Mouse (Mus musculus): ENCODE results near the gene Midn.
"Not testable (repeated sequence)": the region's sequence is repeated elsewhere in the genome, so short reads cannot be mapped to it uniquely, and the experiment has no call there.

The Midn gene

GRCm38 (mm10) chr10:80159021-80159560 is 11.0 kb downstream of the Midn start:
- peak; percentile 68 for DNase-seq

DNA sequence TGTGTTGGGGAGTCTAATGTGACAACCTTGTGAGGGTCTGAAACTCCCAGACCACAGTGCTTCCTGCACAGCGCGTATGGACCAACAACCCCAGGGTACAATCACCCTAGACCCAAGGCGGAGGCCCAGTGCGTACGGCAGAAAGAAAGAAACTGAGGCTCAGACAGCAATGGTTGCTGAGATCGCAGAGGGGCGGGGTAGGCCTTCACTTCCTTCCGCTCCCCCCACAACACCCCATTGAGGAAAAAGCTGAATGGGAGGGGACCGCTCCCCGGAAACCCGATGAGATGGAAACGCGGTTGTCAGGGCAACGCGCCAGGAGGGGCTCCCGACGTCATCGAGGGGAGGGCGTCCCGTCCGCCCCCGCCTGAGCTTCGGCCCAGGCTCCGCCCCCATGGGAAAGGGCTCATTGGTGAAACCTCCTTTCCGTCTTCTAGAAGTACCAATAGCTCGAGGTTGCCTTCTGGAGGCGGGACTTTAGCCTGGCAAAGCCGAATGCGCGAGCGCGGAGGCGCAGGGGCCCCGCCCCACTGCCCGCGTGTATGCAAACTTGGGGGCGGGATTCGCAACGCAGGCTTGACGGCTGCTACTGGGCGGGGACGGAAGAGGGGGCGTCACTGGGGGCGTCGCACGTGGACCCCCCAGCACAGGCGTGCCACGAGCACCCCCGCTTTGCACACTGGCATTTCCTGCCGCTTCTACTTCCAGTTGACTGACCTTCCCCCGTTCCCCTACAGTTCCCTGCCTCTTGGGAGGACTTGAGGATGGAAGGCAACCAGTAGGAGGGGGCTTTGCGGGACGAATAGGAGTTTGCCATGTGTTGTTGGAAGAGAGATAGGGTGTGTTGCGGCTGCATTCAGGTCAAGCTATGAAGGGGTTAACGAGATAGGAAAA is 11.7 kb downstream of the Midn start:
- DNase-seq, result peak; percentile 99

- DNase-seq, result peak; percentile 63
Observed at GRCm38 (mm10) chr10:80160455-80161371, 12.6 kb downstream of the Midn start.

GRCm38 (mm10) chr10:80161522-80162242 is 13.6 kb downstream of the Midn start:
- no peak for DNase-seq

DNA sequence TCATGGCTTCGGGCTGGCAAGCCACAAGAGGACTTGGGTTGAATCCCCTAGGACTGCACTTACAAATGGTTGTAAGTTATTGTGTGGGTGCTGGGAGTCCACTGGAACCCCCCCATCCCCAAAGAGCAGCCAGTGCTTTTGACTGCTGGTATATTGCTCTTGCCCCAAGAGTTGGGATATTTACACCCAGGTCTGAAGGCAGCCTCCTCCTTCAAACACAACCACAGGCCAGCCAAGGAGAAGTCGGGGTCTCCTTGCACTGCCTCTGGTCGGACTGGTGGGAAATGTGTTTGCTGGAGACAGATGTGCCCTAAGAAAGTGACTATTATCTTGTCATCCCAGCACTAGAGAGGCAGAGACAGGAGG is 14.2 kb downstream of the Midn start:
- DNase-seq, result no peak

GRCm38 (mm10) chr10:80162716-80163299 is 14.7 kb downstream of the Midn start:
- DNase-seq, result no peak

- DNase-seq, result peak; percentile 17
Observed at GRCm38 (mm10) chr10:80163721-80164120, 15.6 kb downstream of the Midn start.

GRCm38 (mm10) chr10:80164161-80164997 is 16.3 kb downstream of the Midn start:
- DNase-seq, result peak; percentile 55

DNA sequence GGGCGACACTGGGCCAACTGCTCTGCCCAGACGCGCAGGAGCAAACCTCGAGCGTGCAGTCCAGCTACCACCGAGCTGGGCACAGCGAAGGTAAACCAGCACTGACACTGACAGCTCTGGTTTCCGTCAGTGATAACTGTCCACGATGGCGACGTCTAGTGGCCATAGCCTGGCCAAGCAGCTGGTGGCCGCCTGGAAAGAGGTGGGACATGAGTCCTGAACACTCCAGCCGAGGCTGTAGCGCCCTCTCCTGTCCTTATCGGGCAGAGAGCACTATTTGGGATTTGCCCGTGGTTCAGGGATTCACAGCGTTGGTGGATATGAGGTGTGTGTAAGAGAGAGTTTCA is 16.9 kb downstream of the Midn start:
- DNase-seq, result peak; percentile 97

DNA sequence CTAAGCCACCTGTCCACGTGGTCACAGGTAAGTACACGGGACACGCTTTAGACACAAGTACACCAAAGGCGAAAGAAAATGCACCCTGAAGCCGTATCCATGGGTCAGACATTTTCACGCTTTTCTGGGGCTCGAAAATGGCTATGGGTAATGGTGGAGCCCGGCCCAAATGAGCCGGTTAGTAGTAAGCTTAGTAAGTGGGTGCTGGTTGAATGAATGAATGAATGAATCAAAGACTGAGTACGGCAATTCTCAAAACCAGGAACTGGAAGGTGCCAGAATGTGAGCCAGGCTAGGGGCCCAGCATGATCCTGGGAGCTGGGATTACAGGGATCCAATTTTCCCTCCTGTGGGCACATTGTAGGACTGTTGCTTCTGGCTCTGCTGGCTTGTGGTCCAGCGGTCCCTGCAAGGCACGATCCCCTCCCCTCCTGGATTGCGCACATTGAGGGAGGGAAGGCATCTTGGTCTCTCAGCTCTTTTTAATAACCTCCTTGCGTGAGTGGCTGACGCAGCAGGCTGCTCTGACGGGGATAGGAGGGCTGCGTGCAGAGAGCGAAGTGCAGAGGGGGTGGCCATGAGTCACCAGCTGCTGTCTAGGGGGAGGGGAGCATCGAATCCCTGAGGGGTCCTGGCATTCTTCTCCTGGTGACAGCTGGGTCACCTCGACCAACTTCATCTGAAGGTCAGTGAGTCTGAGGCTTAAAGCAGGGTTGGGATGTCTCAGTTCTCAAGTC is 17.5 kb downstream of the Midn start, which contains the start of gene Cirbp:
Cirbp (plus strand) TSS at position 594 of the 737 bp plus-strand sequence.
- DNase-seq, result peak; percentile 52

DNA sequence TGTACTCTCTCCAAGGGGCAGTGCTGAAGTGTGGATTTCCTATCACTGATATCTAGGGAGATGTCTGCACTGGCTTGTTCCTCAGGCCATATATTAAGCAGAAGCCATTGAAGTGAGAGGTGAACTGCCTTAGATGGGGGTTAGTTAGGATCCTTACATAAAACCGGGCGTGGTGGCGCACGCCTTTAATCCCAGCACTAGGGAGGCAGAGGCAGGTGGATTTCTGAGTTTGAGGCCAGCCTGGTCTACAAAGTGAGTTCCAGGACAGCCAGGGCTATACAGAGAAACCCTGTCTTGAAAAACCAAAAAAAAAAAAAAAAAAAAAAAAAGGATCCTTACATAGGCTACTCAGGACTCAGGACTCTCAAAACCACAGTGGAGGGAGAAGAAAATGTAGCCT is 18.1 kb downstream of the Midn start:
- not testable (repeated sequence) for DNase-seq

- DNase-seq, result peak; percentile 99
Observed at GRCm38 (mm10) chr10:80167460-80168037, 19.5 kb downstream of the Midn start.

DNA sequence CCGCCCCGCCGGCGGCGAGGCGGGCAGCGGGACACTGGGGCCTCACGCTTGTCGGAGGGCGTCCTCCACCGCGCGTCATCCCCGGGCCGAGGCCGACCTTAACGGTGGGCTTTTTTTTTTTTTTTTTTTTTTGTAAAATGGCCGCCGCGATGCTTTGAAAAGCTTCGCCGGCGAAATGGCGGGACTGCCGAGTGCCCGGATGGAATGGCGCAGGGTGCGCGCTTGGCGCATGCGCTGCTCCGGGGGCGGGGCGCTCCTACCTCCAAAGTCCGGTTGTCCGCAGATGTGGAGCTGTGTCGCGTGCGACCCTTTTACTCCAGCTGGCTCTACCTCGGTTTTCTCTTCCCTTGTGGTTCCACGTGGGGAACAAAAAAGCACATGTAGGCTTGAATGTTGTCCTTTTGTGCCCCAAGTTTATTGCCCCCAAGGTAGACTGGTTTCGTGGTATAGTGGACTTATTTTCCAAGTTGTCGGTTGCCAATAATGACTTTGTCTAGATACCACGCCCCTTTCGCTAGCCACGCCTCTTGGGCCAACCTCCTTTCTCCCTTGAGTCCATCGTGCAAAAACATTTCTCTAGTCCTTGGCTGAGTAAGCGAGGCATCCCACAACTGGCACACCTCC is 20.1 kb downstream of the Midn start:
- DNase-seq, result peak; percentile 95

DNA sequence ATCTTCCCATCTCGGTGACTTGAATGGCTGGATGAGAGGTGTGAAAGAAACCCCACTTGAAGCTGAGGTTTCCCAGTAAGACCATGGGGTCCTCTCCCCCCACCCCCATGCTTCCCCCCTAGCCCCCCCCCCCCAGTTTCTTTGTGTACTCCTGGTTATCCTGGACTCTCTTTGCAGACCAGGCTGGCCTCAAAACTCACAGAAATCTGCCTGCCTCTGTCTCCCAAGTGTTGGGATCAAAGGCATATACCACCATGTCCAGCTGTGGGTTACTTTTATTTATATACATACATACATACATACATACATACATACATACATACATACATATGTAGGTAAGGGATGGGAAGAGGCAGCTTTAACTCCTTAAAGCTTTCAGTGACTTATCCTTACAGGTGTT is 21.0 kb downstream of the Midn start:
- no peak for DNase-seq

DNA sequence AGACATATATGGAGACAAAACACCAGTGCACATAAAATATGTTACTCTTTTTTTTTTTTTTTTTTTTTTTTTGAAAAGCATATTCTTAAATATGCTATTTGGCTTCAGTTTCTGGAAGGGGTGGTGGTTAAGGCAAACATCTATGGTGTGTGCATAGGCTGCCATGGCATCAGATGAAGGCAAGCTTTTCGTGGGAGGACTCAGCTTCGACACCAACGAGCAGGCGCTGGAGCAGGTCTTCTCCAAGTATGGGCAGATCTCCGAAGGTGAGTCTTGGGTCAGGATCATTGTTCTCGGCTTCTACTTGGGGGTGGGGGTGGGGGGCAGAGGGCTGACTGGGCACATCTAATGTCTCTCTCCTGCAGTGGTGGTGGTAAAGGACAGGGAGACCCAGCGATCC is 21.6 kb downstream of the Midn start:
- no peak for DNase-seq

DNA sequence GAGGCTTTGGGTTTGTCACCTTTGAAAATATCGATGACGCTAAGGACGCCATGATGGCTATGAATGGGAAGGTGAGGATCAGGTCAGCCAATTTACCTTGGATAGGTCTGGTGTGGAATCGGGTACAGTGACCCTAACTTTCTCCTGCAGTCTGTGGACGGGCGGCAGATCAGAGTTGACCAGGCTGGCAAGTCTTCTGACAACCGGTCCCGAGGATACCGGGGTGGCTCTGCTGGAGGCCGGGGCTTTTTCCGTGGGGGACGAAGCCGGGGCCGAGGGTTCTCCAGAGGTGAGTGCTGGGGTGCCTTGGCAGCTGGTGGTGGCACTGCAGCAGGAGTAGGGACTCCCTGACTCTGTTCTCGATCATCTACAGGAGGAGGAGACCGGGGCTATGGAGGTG is 22.0 kb downstream of the Midn start:
- DNase-seq, result peak; percentile 18

GRCm38 (mm10) chr10:80170601-80171021 is 22.5 kb downstream of the Midn start:
- peak; percentile 23 for DNase-seq

- DNase-seq, result no peak
Observed at GRCm38 (mm10) chr10:80171252-80171651, 23.2 kb downstream of the Midn start.

DNA sequence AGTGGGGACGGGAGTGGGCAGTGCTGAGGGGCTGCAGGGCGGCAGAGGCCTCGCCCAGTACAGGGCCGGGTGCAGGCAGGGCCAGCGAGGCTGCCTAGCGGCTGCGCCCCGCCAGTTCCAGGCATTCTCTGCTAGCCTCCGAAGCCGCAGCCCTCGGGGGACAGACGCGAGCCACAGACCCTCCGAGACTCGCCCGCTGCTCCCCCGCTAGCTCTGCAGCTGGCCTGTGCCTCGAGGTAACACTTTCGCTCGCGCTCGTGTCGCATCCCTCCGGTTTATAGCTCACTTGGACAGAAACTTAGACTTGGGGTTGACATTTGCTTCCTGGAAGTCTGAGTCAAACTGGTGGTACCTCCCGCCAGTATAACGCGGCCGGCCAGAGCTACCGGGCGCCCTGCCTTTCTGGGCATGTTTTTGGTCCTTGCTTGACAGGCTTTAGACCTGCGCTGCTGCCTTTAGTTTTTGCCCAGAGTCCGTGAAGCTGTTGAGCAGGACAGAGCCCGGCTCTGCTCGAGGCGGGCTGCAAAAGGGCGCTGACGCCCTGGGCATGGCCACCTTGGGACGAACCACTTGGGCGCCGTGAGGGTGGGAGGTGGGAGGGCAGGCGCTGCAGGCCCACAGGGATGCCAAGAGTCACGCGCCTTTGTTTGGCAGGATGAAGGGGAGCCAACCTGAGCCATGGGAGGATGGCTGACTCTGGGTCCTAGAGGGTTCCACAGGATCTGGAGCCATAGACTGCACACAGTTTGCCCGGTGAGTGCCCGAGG is 23.9 kb downstream of the Midn start:
- DNase-seq, result peak; percentile 16

All from right cerebral cortex, postnatal 14 days (tissue).